Mouse (Mus musculus): Measurements from ENCODE around the gene Ogfr.

- no peak for TF ChIP-seq POLR2A (IDR thresholded peaks at IDR 0.05; ENCODE audit: insufficient read length, low read depth)
- no peak for TF ChIP-seq E2F4 (IDR thresholded peaks at IDR 0.05; ENCODE audit: insufficient read depth)
- no peak for TF ChIP-seq MAX (IDR thresholded peaks at IDR 0.05; ENCODE audit: low read depth)
- no peak for TF ChIP-seq USF1 (IDR thresholded peaks at IDR 0.05; ENCODE audit: low read depth)
- TF ChIP-seq MYOD1 (IDR thresholded peaks at IDR 0.05; ENCODE audit: control insufficient read depth in 1 of 3, insufficient read length in 2 of 3, low read depth in 2 of 3): no peak
- no peak for TF ChIP-seq TCF12 (IDR thresholded peaks at IDR 0.05; ENCODE audit: insufficient read depth, poor library complexity, severe bottlenecking)
- TF ChIP-seq SRF (IDR thresholded peaks at IDR 0.05; ENCODE audit: control insufficient read depth, insufficient read length, low read depth): no peak
- no peak for TF ChIP-seq MYOG (IDR thresholded peaks at IDR 0.05; ENCODE audit: control insufficient read depth in 1 of 3, insufficient read depth in 1 of 3, insufficient read length in 2 of 3, low read depth in 2 of 3)
- TF ChIP-seq POLR2AphosphoS2 (IDR thresholded peaks at IDR 0.05; ENCODE audit: insufficient read length, low read depth): no peak
- no peak for TF ChIP-seq REST (IDR thresholded peaks at IDR 0.05; ENCODE audit: insufficient read depth, insufficient read length)
Observed at GRCm38 (mm10) chr2:180560245-180560644, 28.8 kb upstream of the Ogfr start.

Measured in myocyte (in vitro differentiated cells).